Mouse (Mus musculus): ENCODE measurements at regions not wholly inside any gene's neighbourhood (a gene's known extent, or its start where the extent isn't known, plus 50 kb on each side); places are given as distances from the start of the nearest gene placed in this dataset.
A peak's percentile ranks its signal among the peaks of the same experiment; 100 is the strongest.

DNA sequence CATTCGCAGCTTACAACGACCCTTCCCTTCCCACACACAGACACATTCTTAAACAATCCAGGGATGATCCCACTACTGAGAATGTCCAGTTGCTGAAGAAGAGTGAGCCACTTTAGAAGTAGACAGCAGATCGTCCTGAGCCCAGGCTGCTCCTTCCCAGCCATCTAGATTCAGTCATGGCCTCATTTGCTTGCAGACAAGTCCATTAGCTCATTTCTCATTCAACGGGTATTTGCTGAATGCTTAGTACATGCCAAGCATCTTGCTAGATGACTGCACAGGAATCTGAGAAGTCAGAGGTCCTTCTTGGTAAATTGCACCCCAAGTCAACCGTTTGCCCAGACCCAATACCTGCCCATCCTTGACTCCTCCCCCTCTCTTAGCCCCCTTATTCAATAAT, 57.8 kb downstream of the Ier5 start:
- no peak for DNase-seq (ENCODE audit: low spot score in 2 of 2)

DNA sequence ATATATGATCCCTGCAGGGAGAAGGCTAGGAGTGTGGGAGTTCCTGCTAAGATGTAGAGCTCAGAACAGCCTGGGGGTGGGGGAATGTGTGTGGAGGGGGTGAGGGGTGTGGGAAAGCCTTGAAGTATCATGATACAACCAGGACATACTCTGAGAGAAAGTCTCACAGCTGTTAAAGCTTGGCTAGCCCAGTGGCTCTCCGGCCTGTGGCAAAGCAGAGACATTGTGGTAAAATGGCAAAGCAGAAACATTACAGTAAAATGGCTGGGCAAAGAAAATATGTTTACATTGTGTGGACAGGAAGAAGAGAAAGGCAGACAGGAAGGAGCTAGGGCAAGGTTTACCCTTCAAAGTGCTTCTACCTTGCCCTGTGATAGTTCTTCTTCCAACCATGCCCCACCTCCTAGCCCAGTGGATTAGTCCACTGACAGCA, 58.5 kb downstream of the Ier5 start:
- no peak for DNase-seq (ENCODE audit: low spot score in 2 of 2)

DNA sequence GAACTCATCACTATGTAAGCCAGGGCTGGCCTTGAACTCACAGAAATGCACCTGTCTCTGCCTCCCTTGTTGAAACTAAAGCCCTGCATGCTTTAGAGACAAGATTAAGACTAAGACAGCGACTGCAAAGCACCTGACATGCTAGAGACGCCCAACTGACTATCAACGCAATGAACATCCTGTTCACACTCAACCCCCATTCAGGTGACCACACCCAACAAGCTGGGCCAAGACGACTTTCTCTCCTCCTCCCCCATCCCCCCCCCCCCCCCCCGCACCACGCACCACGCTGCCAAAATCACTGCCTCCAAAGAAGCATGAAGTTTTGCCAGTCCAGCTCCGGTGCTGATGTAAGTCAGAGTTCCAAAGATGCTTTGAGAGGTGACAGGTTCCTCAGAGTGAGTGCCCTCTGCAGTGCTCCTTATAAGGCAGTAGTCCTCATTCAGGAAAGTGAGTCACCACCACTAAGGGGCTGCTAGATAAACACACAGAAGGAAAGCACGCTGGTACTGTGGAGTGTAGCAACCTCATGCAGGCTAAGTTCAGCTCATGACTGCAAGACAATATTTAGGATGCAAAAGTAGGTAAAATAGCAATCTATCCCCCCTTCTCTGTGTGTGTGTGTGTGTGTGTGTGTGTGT, 59.2 kb downstream of the Ier5 start:
- no peak for DNase-seq (ENCODE audit: low spot score in 2 of 2)

- DNase-seq (ENCODE audit: low spot score in 2 of 2), result no peak
Measured at GRCm38 (mm10) chr1:155038631-155039625, 60.5 kb downstream of the Ier5 start.

DNA sequence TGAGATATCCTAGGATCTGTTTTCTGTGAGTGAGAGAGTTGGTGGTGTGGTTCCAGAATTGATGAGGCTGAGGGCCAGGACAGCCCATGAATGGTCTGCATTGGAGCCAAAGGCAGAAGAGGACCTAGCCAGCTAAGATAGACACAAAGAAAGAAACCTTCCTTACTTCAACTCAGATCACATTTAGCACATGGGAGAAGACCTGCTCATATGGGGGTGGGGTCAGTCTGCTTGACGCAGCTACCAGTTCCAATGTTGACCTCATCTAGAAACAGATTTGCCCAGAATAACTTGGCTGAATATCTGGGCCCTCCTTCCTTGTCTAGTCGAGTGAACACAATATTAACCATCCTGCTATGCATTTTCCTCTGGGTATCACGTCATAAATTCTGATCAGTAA, 62.0 kb downstream of the Ier5 start:
- DNase-seq (ENCODE audit: low spot score in 2 of 2), result no peak

GRCm38 (mm10) chr1:155030908-155031307, 68.5 kb downstream of the Ier5 start:
- DNase-seq (ENCODE audit: low spot score in 2 of 2), result no peak

DNA sequence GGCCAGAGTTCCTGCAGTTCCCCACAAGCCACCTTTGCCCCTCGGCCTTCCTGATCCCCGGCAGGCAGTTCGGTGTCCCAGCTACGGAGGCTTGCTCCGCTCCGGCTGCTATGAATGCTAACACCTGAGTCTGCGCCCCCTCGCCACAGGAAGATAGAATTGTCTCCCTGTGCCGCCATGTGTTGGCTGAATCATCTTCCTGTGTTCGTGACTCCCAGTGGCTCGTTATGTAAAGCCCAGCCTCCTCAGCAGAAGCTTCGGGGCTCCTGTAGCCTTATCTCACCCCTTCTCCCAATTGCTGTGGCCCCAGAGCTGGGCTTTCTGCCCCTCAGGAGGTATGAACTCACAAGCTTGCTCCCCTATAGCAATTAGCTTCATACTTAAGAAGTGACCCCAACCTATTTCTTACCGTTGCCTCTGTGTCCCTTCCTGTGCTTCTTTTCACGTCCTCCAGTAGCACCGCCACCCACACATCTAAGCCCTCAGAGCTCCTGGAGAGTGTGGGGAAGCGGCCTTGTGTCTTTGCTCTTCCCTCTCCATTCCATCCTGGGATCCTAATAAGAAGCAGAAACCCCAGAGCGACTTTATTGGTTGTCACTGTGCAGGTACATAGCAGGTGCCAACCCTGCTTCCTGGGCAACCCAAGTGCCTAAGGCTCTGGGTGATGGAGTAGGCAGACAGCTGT, 70.1 kb downstream of the Ier5 start:
- no peak for DNase-seq (ENCODE audit: low spot score in 2 of 2)

- no peak for DNase-seq (ENCODE audit: low spot score in 2 of 2)
Measured at GRCm38 (mm10) chr1:155028735-155029134, 70.7 kb downstream of the Ier5 start.

GRCm38 (mm10) chr1:155028147-155028546, 71.3 kb downstream of the Ier5 start:
- DNase-seq (ENCODE audit: low spot score in 2 of 2), result no peak

DNA sequence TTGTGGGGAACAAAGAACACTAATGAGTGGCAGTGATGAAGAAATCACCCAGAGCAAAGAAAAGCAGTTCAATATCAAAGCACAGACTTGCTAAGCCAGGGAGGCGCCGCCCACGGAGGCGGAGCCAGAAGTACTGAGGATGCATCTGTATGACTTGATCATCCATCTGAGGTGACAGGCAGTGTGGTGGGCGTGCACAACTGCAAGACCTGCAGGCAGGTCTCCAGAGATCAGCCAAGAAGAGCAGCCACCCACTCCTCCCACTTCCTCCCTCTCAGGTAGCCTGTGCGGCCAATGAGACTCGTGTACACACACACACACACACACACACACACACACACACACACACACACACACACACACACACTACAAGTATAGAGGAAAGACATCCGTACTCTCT, 71.9 kb downstream of the Ier5 start:
- DNase-seq (ENCODE audit: low spot score in 2 of 2), result no peak

- DNase-seq (ENCODE audit: low spot score in 2 of 2), result peak; percentile 69 to 77
Measured at GRCm38 (mm10) chr1:155025862-155026478, 73.5 kb downstream of the Ier5 start.

DNA sequence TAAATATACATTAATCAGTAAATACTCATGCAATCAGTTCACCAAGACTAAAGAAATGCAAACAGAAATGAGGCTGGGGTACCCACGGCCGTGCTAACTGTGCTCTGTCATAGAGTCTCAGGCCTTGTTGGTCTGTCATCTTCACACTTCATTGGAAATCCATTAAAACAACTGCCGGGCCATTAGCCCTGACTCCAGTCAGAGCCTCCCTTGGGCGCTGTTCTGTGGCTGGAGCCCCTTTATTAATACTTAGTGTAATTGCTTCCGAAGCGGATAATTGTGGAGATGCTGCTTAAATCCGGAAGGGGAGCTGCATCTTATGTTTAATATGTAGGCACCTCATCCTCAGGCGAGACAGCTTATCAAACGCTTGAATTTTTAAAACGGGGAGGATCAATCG, 76.1 kb downstream of the Ier5 start:
- DNase-seq (ENCODE audit: low spot score in 2 of 2), result no peak

DNA sequence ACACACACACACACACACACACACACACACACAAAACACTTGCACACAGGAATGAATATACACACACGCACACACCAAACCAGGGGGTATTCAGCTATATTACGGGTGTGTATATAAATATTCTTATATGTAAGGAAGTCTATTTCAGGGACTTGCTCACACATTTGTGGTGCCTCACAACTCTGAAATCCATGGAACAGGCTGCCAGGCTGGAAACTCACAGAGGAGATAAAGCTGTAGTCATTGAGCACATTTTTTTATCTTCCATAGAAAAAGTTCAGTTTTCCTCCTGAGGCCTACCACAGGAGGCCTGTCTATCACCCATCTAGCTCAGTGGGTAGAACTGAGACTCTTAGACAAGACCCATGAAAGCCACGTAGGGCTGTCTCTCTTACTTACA, 83.8 kb downstream of the Ier5 start:
- DNase-seq (ENCODE audit: low spot score in 2 of 2), result no peak

DNA sequence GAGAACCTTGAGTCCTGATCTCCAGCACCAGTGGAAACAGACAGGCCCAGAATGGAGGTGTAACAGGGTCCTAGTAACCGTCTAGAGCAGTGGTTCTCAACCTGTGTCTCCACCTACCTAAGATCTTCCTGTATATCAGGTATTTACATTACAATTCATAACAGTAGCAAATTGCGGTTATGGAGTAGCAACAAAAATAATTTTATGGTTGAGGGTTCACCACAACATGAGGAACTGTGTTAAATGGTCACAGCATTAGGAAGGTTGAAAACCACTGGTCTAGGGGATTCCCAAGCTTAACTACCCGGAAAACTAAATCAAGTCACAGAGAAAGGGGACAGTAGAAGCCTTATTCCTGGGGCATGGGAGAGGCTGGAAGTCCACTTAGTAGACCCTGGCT, 84.5 kb downstream of the Ier5 start:
- no peak for DNase-seq (ENCODE audit: low spot score in 2 of 2)

- no peak for DNase-seq (ENCODE audit: low spot score in 2 of 2)
Measured at GRCm38 (mm10) chr1:155013784-155014183, 85.7 kb downstream of the Ier5 start.

- DNase-seq (ENCODE audit: low spot score in 2 of 2), result no peak
Measured at GRCm38 (mm10) chr1:155013361-155013760, 86.1 kb downstream of the Ier5 start.

GRCm38 (mm10) chr1:155006539-155007486, 92.6 kb downstream of the Ier5 start:
- DNase-seq (ENCODE audit: low spot score in 2 of 2), result peak; percentile 80 to 86

GRCm38 (mm10) chr1:155006099-155006498, 93.3 kb downstream of the Ier5 start:
- no peak for DNase-seq (ENCODE audit: low spot score in 2 of 2)

DNA sequence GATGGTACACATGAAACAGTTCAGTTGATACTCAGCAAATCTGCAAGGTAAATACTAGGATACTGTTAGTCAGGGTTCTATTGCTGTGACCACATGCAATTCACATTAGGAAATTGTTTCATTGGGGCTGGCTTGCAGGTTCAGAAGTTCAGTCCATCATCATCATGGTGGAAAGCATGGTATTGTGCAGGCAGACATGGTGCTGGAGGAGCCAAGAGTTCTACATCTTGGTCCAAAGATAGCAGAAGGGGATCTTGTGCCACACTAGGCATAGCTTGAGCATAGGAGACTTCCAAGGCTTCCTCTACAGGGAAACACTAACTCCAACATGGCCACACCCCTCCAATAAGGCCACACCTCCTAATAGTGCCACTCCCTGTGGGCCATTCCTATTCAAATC, 99.1 kb downstream of the Ier5 start:
- DNase-seq (ENCODE audit: low spot score in 2 of 2), result no peak

DNA sequence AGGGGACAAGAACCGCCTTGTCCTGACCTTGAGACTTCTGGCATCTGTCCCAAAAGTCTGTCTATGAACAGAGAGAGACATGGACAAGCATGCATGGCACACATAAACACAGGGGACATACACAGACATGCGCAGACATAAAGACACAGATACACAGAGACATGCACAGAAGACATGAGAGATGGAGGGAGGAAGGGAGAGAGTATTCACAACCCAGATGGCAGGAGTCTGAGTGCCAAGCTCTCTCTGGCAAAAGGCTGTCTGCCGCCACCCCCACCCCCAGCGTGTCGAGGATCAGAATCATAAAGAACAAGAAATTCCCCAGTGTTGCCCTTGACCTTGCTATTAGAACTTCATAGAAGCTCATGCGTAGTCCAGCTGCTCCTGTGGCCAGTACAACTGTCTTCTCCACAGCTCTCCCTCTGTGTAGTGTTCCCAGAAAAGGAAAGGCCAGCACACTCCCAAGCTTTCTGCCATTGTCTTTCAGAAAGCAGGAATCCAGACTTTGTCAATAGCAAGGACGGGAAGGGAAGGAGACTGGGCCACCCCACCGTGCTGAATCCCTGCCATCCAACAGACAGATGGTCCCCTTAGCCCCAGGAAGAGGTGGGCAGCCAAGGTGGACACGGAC, 99.8 kb downstream of the Ier5 start:
- no peak for DNase-seq (ENCODE audit: low spot score in 2 of 2)
